Mouse (Mus musculus) liver, embryonic 14.5 days (tissue): ENCODE data around the gene Kcne1. TPM values are rescaled to one million over a fixed set of nuclear protein-coding genes. Genes with fewer than 3 reads are reported as not detected.

Source experiments
- ATAC-seq: fragments of 200-750 bp; cut with Nextera tagmentation; 2 replicates; pipeline ENCODE4 v1.8.0; 2017; ENCODE audit warnings: moderate number of reproducible peaks, mild to moderate bottlenecking, moderate library complexity; ENCODE audit not compliant: insufficient read depth
- DNase-seq, 3 experiments: peaks; one replicate each; pipeline ENCODE4 v3.0.0-alpha.2; 2012 to 2013; ENCODE audit warnings: low read depth in 3 of 3, low spot score in 3 of 3
- H3K27ac ChIP-seq: fragments of 300-500 bp; sonication (generic); 2 replicates; pipeline ENCODE4 v1.5.1; 2014; ENCODE audit warnings: moderate library complexity, mild to moderate bottlenecking, control low read depth, inconsistent platforms
- H3K27me3 ChIP-seq: fragments of 300-500 bp; sonication (generic); 2 replicates; pipeline ENCODE4 v1.6.1; 2014; ENCODE audit warnings: mild to moderate bottlenecking, low read length, moderate library complexity; ENCODE audit not compliant: control insufficient read depth, insufficient read depth
- H3K36me3 ChIP-seq: fragments of 300-500 bp; sonication (generic); replicated peaks from 2 replicates; pipeline ENCODE4 v1.6.1; 2014; ENCODE audit warnings: low read depth; ENCODE audit not compliant: control insufficient read depth, insufficient read depth
- H3K4me1 ChIP-seq, 2 experiments: fragments of 200-500 bp in 1 of 2; fragments of 300-500 bp in 1 of 2; sonication (generic) in 1 of 2; replicated peaks; 2 replicates each; pipeline ENCODE4 v1.6.1; 2012 to 2014; ENCODE audit warnings: antibody characterized with exemption in 1 of 2, inconsistent platforms in 1 of 2, low read length in 1 of 2; ENCODE audit not compliant: control insufficient read depth in 2 of 2, insufficient read depth in 2 of 2
- H3K4me2 ChIP-seq: fragments of 300-500 bp; sonication (generic); 2 replicates; pipeline ENCODE4 v1.6.1; 2014; ENCODE audit warnings: low read depth, mild to moderate bottlenecking, control low read depth, moderate library complexity
- H3K4me3 ChIP-seq, 2 experiments: fragments of 200-500 bp in 1 of 2; fragments of 300-500 bp in 1 of 2; sonication (generic) in 1 of 2; 2 replicates each; pipeline ENCODE4 v1.5.1; 2012 to 2014; ENCODE audit warnings: low read depth in 2 of 2, low read length in 2 of 2, mild to moderate bottlenecking in 2 of 2, control low read depth in 1 of 2, inconsistent platforms in 1 of 2, moderate library complexity in 1 of 2; ENCODE audit not compliant: insufficient read depth in 1 of 2
- H3K9ac ChIP-seq: fragments of 300-500 bp; sonication (generic); replicated peaks from 2 replicates; pipeline ENCODE4 v1.6.1; 2014; ENCODE audit warnings: mild to moderate bottlenecking, control low read depth, moderate library complexity
- H3K9me3 ChIP-seq: fragments of 300-500 bp; sonication (generic); 2 replicates; pipeline ENCODE4 v1.6.1; 2016; ENCODE audit warnings: low read length, mixed read lengths; ENCODE audit not compliant: control insufficient read depth
- CTCF ChIP-seq: IDR thresholded peaks from 2 replicates; pipeline ENCODE4 v1.5.1; 2016; ENCODE audit warnings: antibody characterized with exemption, low read depth, control low read depth
- EP300 ChIP-seq: IDR thresholded peaks from 2 replicates; pipeline ENCODE4 v1.6.1; 2016; ENCODE audit warnings: antibody characterized with exemption, low read depth
- WGBS: fragments of 180-500 bp; shearing (Covaris S2); extraction: QIAGEN DNeasy Blood & Tissue Kit; methylation state at CpG from one replicate; pipeline ENCODE4 v1.1.7; 2014; ENCODE audit not compliant: insufficient replicate concordance; 5-methylcytosine and 5-hydroxymethylcytosine counted together
- polyA plus RNA-seq, 2 experiments: library from polyadenylated mRNA; depleted of rRNA in 1 of 2; stranded (reverse) in 1 of 2; unstranded in 1 of 2; fragments of >200 nt; fragmentation: Nextera tagmentation in 1 of 2; extraction: Ambion mirVana in 1 of 2; gene quantifications; 2 replicates each; pipeline versions ENCODE4 v1.2.1 to v1.2.3; 2012 to 2014

Gene Kcne1
- polyA plus RNA-seq, 2 experiments = not detected

GRCm38 (mm10) chr16:92313953-92314741 lies 45.1 kb downstream of the Kcne1 start:
- H3K9ac ChIP-seq = no peak overlapping the region
- ATAC-seq (0 out of 2 replicates have a peak, but pooled peaks have one; percentile 23), DNase-seq (peak in 1 of 3 experiments; percentile 27)
- H3K4me3 ChIP-seq = no peak overlapping the region
- no peaks in the 10 kb centered on the region for H3K9me3 ChIP-seq
- H3K27me3 ChIP-seq = no peaks in the 10 kb centered on the region
- H3K4me1 ChIP-seq = no peaks in the 10 kb centered on the region; a peak in 1 of 4 replicates
- no peak overlapping the region for H3K27ac ChIP-seq
- no peaks in the 10 kb centered on the region for H3K36me3 ChIP-seq
- no peak overlapping the region for H3K4me2 ChIP-seq
- TF ChIP-seq EP300 (no peak), CTCF (peak; percentile 91)
- 45% methylated on average over 13 of the region's 13 CpGs for WGBS

GRCm38 (mm10) chr16:92309126-92309525 lies 50.1 kb downstream of the Kcne1 start:
- no peak for TF ChIP-seq CTCF
- TF ChIP-seq EP300 = no peak
- no peak overlapping the region for H3K27ac ChIP-seq
- H3K9me3 ChIP-seq = no peaks in the 10 kb centered on the region
- 69% methylated on average over 4 of the region's 4 CpGs for WGBS
- no peaks in the 10 kb centered on the region for H3K27me3 ChIP-seq
- no peak overlapping the region for H3K9ac ChIP-seq
- no peaks in the 10 kb centered on the region for H3K36me3 ChIP-seq
- no peak overlapping the region for H3K4me3 ChIP-seq
- no peak for ATAC-seq
- no peak for DNase-seq
- H3K4me1 ChIP-seq = no peaks in the 10 kb centered on the region
- no peak overlapping the region for H3K4me2 ChIP-seq

- H3K4me1 ChIP-seq = peaks cover 1 to 3% of the 10 kb centered on the region in 2 experiments; a peak in 3 of 4 replicates
- H3K4me3 ChIP-seq = no peak overlapping the region
- TF ChIP-seq CTCF (no peak; the same call in 1 of the 2 replicates), EP300 (no peak)
- DNase-seq (no peak), ATAC-seq (no peak)
- no peaks in the 10 kb centered on the region for H3K36me3 ChIP-seq
- no peak overlapping the region for H3K9ac ChIP-seq
- H3K4me2 ChIP-seq = no peak overlapping the region
- WGBS = 66% methylated on average over 3 of the region's 3 CpGs
- H3K9me3 ChIP-seq = no peaks in the 10 kb centered on the region
- H3K27me3 ChIP-seq = no peaks in the 10 kb centered on the region
- no peak overlapping the region for H3K27ac ChIP-seq
Observed at GRCm38 (mm10) chr16:92307947-92308346, 51.3 kb downstream of the Kcne1 start.

GRCm38 (mm10) chr16:92305519-92305918 lies 53.7 kb downstream of the Kcne1 start:
- no peaks in the 10 kb centered on the region for H3K36me3 ChIP-seq
- H3K4me1 ChIP-seq = peaks cover 11 to 18% of the 10 kb centered on the region in 2 experiments
- no peak overlapping the region for H3K4me2 ChIP-seq
- TF ChIP-seq EP300 = no peak
- TF ChIP-seq CTCF = peak; percentile 35
- DNase-seq (no peak), ATAC-seq (no peak)
- H3K9me3 ChIP-seq = no peaks in the 10 kb centered on the region
- H3K9ac ChIP-seq = no peak overlapping the region
- no peaks in the 10 kb centered on the region for H3K27me3 ChIP-seq
- H3K4me3 ChIP-seq = no peak overlapping the region
- no peak overlapping the region for H3K27ac ChIP-seq
- 83% methylated on average over 2 of the region's 2 CpGs for WGBS

- Histone ChIP-seq H3K4me2 (peak overlapping the region; percentile 82), H3K36me3 (no peaks in the 10 kb centered on the region), H3K9ac (no peak overlapping the region), H3K4me1 (peaks cover 11 to 19% of the 10 kb centered on the region in 2 experiments), H3K9me3 (no peaks in the 10 kb centered on the region), H3K27me3 (no peaks in the 10 kb centered on the region), H3K27ac (no peak overlapping the region), H3K4me3 (no peak overlapping the region)
- DNase-seq (no peak), ATAC-seq (no peak)
- 52% methylated on average over 5 of the region's 5 CpGs for WGBS
- TF ChIP-seq EP300 (no peak), CTCF (no peak)
Observed at GRCm38 (mm10) chr16:92302506-92302905, 56.8 kb downstream of the Kcne1 start.
